Mouse (Mus musculus) heart, embryonic 15.5 days (tissue): ENCODE measurements around the gene Iars2. TPM values are rescaled to one million over a fixed set of nuclear protein-coding genes. Genes with fewer than 3 reads are reported as not detected.

Experiments used
- ATAC-seq: fragments of 200-750 bp; cut with Nextera tagmentation; replicated peaks from 2 replicates; pipeline ENCODE4 v1.8.0; 2017; ENCODE audit warnings: low read depth, moderate TSS enrichment; ENCODE audit not compliant: insufficient number of reproducible peaks, insufficient read depth, low FRiP score
- H3K27ac ChIP-seq: fragments of 300-500 bp; sonication (generic); 2 replicates; pipeline ENCODE4 v1.5.1; 2015; ENCODE audit warnings: mild to moderate bottlenecking, inconsistent platforms
- H3K27me3 ChIP-seq: fragments of 300-500 bp; sonication (generic); 2 replicates; pipeline ENCODE4 v1.6.1; 2015; ENCODE audit warnings: inconsistent platforms
- H3K36me3 ChIP-seq: fragments of 300-500 bp; sonication (generic); 2 replicates; pipeline ENCODE4 v1.6.1; 2015; ENCODE audit warnings: mild to moderate bottlenecking, inconsistent platforms
- H3K4me1 ChIP-seq: fragments of 300-500 bp; sonication (generic); replicated peaks from 2 replicates; pipeline ENCODE4 v1.6.1; 2015; ENCODE audit warnings: inconsistent platforms
- H3K4me2 ChIP-seq: fragments of 300-500 bp; sonication (generic); 2 replicates; pipeline ENCODE4 v1.6.1; 2015; ENCODE audit warnings: inconsistent platforms, mild to moderate bottlenecking, moderate library complexity
- H3K4me3 ChIP-seq: fragments of 300-500 bp; sonication (generic); 2 replicates; pipeline ENCODE4 v1.5.1; 2015; ENCODE audit warnings: mild to moderate bottlenecking, inconsistent platforms
- H3K9ac ChIP-seq: fragments of 300-500 bp; sonication (generic); 2 replicates; pipeline ENCODE4 v1.6.1; 2015; ENCODE audit warnings: mild to moderate bottlenecking, inconsistent platforms
- H3K9me3 ChIP-seq: fragments of 300-500 bp; sonication (generic); replicated peaks from 2 replicates; pipeline ENCODE4 v1.6.1; 2016; ENCODE audit warnings: inconsistent platforms
- WGBS: fragments of 180-500 bp; shearing (Covaris S2); methylation state at CpG from one replicate; pipeline ENCODE4 v1.1.7; 2015; ENCODE audit warnings: mixed read lengths; 5-methylcytosine and 5-hydroxymethylcytosine counted together
- polyA plus RNA-seq: library from polyadenylated mRNA; unstranded; fragments of >200 nt; fragmentation: Nextera tagmentation; extraction: Ambion mirVana; gene quantifications from 2 replicates; pipeline ENCODE4 v1.2.1, GENCODE M21; 2015

Iars2 gene
- polyA plus RNA-seq, 1 experiment from 2014 or later, result 35.5 TPM

DNA sequence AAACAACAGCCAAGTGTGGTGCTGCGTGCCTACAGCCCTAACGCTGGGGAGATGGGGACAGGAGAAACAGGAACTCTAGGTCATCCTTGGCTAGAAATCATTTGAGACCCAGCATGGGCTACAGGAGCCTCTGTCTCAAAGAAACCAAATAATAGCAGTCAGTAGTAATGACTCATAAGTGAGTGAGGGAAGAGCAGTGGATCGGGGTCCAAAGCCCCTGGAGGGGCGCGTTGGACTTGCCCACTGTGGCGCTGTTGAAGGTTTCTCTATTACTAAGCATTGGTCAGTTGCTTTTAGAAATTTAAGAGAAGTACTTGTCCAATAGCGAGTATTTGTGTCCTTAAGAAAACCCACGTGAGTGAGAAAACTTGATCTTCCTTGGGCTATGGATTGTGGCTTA is 24.2 kb upstream of the Iars2 start:
- WGBS, result 92% methylated on average over 8 of the region's 8 CpGs
- ATAC-seq, result no peak
- no peak overlapping the region for H3K27ac ChIP-seq
- H3K9me3 ChIP-seq, result no peaks in the 10 kb centered on the region
- no peaks in the 10 kb centered on the region for H3K4me1 ChIP-seq
- no peak overlapping the region for H3K4me3 ChIP-seq
- H3K4me2 ChIP-seq, result no peak overlapping the region
- H3K27me3 ChIP-seq, result no peaks in the 10 kb centered on the region
- no peak overlapping the region for H3K9ac ChIP-seq
- H3K36me3 ChIP-seq, result peaks cover 55% of the 10 kb centered on the region

DNA sequence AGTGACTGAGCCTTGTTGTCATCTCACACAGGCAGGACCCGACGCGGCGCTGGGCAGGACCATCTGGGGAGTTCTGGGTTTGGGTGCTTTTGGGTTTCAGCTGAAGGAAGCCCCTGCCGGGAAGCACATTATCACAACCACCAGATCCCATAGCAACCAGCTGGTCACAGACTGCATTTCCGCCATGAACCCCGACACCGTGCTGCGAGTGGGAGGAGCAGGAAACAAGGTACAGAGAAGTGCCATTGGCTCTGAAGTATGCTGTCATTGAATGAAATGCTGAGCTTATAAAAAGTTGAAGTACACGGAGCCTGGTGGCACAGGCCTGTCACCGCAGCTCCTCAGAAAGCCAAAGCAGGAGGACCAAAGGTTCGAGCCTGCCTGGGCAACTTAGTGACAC is 23.0 kb upstream of the Iars2 start:
- H3K27ac ChIP-seq, result no peak overlapping the region
- H3K4me2 ChIP-seq, result no peak overlapping the region
- no peak overlapping the region for H3K9ac ChIP-seq
- H3K4me1 ChIP-seq, result no peaks in the 10 kb centered on the region
- H3K36me3 ChIP-seq, result peaks cover 57% of the 10 kb centered on the region
- no peak for ATAC-seq
- WGBS, result 86% methylated on average over 12 of the region's 12 CpGs
- no peak overlapping the region for H3K4me3 ChIP-seq
- H3K27me3 ChIP-seq, result no peaks in the 10 kb centered on the region
- H3K9me3 ChIP-seq, result no peaks in the 10 kb centered on the region

DNA sequence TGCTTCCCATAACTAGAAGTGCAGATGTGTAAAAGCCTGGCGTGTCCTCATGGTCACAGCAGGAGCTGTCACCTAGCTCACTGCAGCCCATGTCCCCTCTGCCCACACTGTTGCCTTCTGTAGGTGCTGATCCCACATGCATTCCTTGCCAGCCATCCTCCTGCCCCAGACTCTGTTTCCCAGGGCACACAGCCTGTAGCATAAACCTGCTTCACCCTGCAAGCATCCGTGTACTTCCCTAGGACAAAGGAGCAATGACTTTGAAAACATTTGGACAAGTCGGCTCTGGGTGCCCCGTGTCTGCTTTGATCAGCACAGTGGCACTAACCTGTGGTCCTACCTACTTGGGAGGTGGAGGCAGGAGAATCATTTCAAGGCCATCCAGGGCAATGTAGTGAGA is 21.4 kb upstream of the Iars2 start:
- Histone ChIP-seq H3K4me2 (no peak overlapping the region), H3K9ac (no peak overlapping the region), H3K27me3 (no peaks in the 10 kb centered on the region), H3K27ac (no peak overlapping the region), H3K4me1 (no peaks in the 10 kb centered on the region), H3K9me3 (no peaks in the 10 kb centered on the region), H3K4me3 (no peak overlapping the region), H3K36me3 (peaks cover 61% of the 10 kb centered on the region)
- WGBS, result 88% methylated on average over 4 of the region's 4 CpGs
- ATAC-seq, result no peak

DNA sequence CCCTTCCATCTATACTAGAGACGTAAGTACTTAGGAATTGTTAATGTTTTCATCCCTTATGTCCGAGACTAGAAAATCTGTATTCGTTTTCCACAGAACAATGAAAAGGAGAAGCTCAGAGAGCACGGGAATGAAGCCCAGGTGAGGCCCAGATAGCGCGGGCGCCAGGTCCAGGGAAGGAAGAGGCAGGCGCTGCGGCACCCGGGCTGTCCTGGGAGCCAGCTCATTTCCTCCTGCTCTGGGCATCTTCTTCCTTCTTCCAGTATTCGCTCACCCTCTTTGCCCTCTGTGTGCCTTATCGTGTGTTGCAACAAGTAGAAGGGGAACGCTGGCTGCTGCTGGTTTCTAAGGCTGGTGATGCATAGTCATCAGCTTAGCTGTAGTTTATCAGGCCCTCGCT is 20.5 kb upstream of the Iars2 start:
- Histone ChIP-seq H3K27ac (no peak overlapping the region), H3K27me3 (no peaks in the 10 kb centered on the region), H3K9ac (no peak overlapping the region), H3K4me1 (no peaks in the 10 kb centered on the region), H3K4me2 (no peak overlapping the region), H3K9me3 (no peaks in the 10 kb centered on the region), H3K4me3 (no peak overlapping the region), H3K36me3 (peaks cover 65% of the 10 kb centered on the region)
- WGBS, result 90% methylated on average over 14 of the region's 14 CpGs
- no peak for ATAC-seq

DNA sequence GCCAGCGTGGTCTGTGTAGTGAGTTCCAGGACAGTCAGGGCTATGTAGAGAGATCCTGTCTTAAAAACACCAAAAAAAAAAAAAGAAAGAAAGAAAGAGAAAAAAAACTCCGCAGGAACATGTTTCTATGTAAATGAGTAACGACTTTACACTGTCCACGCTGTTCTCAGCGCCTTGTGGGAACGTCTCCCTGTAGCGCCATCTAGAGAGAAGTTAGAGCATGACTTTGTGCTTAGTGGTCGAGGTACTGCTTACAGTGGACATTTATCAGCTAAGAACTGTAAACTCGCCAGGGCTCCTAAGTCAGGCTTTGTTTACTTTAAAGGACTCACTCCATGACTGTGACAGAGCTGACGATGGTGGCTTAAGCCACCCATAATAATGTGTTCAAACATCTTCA is 17.0 kb upstream of the Iars2 start:
- Histone ChIP-seq H3K9ac (no peak overlapping the region), H3K4me2 (no peak overlapping the region), H3K27ac (no peak overlapping the region), H3K36me3 (peaks cover 72% of the 10 kb centered on the region), H3K4me3 (no peak overlapping the region), H3K9me3 (no peaks in the 10 kb centered on the region), H3K4me1 (no peaks in the 10 kb centered on the region), H3K27me3 (no peaks in the 10 kb centered on the region)
- no peak for ATAC-seq
- 75% methylated on average over 10 of the region's 10 CpGs for WGBS

DNA sequence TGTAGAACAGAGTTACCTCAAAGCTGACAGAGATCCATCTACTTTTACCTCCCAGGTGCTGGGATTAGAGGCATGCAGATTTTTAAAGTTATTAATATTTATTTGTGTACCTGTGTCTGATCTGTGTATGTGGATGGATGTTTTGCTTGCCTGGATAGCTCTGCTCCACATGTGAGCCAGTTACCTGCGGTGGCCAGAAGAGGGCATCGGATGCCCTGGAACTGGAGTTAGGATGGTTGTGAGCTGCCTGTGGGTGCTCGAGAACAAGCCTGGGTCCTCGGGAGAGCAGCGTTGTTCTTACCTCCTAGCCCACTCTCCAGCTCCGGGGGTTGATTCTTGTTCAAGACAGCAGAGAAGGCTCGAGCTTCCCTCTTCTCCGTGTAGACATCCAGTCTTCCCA is 14.2 kb upstream of the Iars2 start:
- peaks cover 52% of the 10 kb centered on the region for H3K36me3 ChIP-seq
- no peak for ATAC-seq

DNA sequence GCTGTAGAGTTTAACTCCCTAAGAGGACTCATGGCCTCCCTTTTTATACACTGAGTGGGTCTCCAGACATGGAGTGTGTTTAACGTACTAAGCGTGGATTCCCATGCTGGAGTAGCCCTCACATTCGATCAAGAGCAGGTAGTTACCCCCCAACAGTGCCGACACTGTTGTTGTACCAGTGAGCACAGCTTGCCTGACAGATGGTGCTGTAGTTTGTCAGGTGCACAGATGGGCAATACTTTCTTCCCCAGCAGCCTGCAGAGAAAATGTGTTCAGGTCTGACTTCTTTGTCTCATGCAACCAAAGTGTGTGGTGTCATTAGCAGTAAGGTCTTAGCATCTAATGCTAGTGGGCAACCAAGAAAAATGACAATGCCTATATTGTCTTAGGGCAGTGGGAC is 13.2 kb upstream of the Iars2 start:
- Histone ChIP-seq H3K27ac (no peak overlapping the region), H3K9ac (no peak overlapping the region), H3K9me3 (no peaks in the 10 kb centered on the region), H3K4me3 (no peak overlapping the region), H3K4me2 (no peak overlapping the region), H3K27me3 (no peaks in the 10 kb centered on the region), H3K4me1 (peaks cover 3% of the 10 kb centered on the region; the same call in 1 of the 2 replicates), H3K36me3 (peaks cover 43% of the 10 kb centered on the region)
- ATAC-seq, result no peak
- 93% methylated on average over 4 of the region's 4 CpGs for WGBS

More for the DNA sequence above, 14.2 kb upstream of the Iars2 start:
- no peak overlapping the region for H3K27ac ChIP-seq
- no peak overlapping the region for H3K4me2 ChIP-seq
- no peak overlapping the region for H3K9ac ChIP-seq
- no peaks in the 10 kb centered on the region for H3K9me3 ChIP-seq
- H3K4me1 ChIP-seq, result no peaks in the 10 kb centered on the region
- no peak overlapping the region for H3K4me3 ChIP-seq
- no peaks in the 10 kb centered on the region for H3K27me3 ChIP-seq
- WGBS, result 86% methylated on average over 8 of the region's 8 CpGs

DNA sequence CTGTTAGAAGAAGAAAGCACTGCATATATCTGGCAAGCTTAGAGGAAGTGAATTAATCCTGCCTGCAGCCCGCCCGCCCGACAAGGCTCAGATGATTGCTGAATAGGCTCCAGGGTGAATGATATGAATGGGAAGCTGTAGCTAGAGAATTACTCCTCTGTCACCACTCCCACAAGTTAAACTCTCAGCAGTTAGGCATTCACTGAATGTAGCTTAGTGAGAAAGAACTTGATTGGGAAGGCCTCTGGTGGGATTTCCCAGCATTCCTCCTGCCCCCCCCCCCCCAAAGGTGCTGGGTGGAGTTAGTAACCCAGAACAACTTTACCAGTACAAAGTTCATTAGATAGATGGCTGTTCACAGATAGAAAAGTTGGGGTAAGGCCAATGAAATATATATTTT is 7.3 kb upstream of the Iars2 start:
- no peak overlapping the region for H3K4me3 ChIP-seq
- peaks cover 7% of the 10 kb centered on the region; the same call in 1 of the 2 replicates for H3K36me3 ChIP-seq
- H3K4me2 ChIP-seq, result no peak overlapping the region
- H3K9ac ChIP-seq, result no peak overlapping the region
- H3K27ac ChIP-seq, result no peak overlapping the region
- ATAC-seq, result no peak
- 29% methylated on average over 3 of the region's 3 CpGs for WGBS
- no peaks in the 10 kb centered on the region for H3K9me3 ChIP-seq
- no peaks in the 10 kb centered on the region for H3K27me3 ChIP-seq
- H3K4me1 ChIP-seq, result peaks cover 30% of the 10 kb centered on the region

DNA sequence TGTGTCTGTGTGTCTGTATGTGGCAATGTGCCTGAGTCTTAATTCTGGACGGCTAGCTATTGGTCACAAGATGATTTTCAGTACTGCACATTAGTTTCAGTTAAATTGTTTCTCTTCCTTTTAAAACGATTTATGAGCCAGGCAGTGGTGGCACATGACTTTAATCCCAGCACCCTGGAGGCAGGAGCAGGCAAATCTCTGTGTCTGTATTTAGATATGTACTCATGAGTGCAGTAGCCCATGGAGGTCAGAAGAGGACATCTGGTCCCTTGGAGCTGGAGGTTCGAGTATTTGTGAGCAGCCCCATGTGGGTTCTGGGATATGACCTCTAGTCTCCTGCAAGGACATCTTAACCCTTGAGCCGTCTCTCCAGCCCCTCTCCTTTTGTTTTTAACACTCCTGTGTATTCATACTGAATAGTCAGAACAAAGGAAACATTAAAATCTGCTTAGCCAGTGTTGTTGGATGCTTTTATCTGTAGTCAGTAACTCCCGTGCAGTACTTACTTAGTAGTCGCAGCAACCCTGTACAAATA is 6.1 kb upstream of the Iars2 start:
- peaks cover 30% of the 10 kb centered on the region for H3K4me1 ChIP-seq
- H3K4me3 ChIP-seq, result no peak overlapping the region
- peaks cover 2% of the 10 kb centered on the region; the same call in 1 of the 2 replicates for H3K36me3 ChIP-seq
- H3K9me3 ChIP-seq, result no peaks in the 10 kb centered on the region
- H3K9ac ChIP-seq, result no peak overlapping the region
- WGBS, result 66% methylated on average over 6 of the region's 6 CpGs
- no peak overlapping the region for H3K27ac ChIP-seq
- H3K4me2 ChIP-seq, result no peak overlapping the region
- H3K27me3 ChIP-seq, result no peaks in the 10 kb centered on the region
- ATAC-seq, result no peak

DNA sequence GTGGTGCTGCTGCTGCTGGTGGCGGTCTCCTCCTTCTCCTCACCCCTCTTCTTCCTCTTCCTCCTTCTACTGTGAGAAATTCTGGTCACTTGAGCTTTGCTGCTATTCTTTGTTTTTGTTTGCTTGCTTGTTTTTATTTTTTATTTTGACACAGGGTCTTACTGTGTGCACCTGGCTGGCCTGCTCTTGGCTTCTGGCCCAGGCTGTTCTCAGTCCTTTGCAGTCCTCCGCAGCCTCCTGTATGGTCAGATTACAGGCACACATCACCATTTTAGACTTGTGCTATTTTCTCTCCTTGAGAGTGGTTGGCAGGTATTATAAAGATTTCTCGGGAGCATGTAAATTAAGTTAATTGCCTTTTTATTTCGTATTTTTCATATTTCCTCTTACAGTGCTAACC is 4.9 kb upstream of the Iars2 start:
- Histone ChIP-seq H3K36me3 (no peaks in the 10 kb centered on the region), H3K27ac (no peak overlapping the region), H3K9me3 (no peaks in the 10 kb centered on the region), H3K4me1 (peaks cover 34% of the 10 kb centered on the region), H3K4me2 (no peak overlapping the region), H3K27me3 (no peaks in the 10 kb centered on the region), H3K9ac (no peak overlapping the region), H3K4me3 (no peak overlapping the region)
- 75% methylated on average over 4 of the region's 4 CpGs for WGBS
- no peak for ATAC-seq

DNA sequence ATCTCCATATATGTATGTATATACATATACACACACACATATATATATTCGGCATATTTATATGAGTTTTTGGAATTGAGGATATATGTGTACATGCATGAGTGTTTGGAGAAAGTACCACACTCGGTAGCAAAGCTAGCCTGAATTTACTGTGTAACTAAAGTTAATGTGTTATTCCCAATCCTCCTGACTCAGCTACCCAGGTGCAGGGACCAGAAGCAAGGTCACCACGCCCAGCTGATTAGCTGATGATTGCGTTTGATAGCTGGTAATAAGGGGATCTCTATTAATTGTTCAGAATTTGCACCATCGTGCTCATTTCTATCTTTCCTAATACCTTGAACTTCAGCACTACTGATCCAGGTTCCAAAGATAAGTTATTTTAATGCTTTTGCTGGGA is 4.5 kb upstream of the Iars2 start:
- Histone ChIP-seq H3K4me2 (no peak overlapping the region), H3K9me3 (no peaks in the 10 kb centered on the region), H3K4me3 (no peak overlapping the region), H3K4me1 (peaks cover 34% of the 10 kb centered on the region), H3K27me3 (no peaks in the 10 kb centered on the region), H3K27ac (no peak overlapping the region), H3K9ac (no peak overlapping the region), H3K36me3 (no peaks in the 10 kb centered on the region)
- WGBS, result 91% methylated on average over 5 of the region's 5 CpGs
- ATAC-seq, result no peak

DNA sequence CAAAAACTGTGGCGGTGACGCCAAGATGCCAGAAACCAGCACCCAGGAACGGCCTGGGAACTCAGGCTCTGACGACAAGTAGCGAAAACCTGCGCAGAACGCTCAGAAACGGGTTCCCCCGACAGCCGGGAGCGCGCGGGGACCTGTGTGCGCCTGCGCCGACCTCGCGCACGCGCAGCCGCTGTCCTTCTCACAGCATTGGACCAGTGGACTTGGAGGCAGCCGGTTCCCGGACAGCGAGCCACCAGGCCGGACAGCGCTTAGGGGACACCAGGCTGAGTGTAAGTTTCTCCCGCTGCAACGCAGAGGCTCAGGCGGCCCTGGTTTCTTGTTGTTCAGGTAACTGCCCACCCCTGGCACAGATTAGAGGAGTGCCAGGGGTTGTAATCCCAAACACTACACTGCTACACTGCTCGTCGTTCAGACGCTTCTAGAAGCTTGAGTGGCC is 2.8 kb upstream of the Iars2 start, which contains the start of gene Bpnt1:
Bpnt1 (plus strand) TSS at position 167 of the 448 bp plus-strand sequence.
- ATAC-seq, result peak; percentile 85
- Histone ChIP-seq H3K27ac (peak within 1 kb of the TSS; percentile 92), H3K36me3 (peaks cover 4% of the 10 kb centered on the region; the same call in 1 of the 2 replicates), H3K9ac (peak within 1 kb of the TSS; percentile 66), H3K4me3 (peak within 1 kb of the TSS; percentile 65), H3K4me1 (peaks cover 37% of the 10 kb centered on the region), H3K27me3 (no peaks in the 10 kb centered on the region), H3K9me3 (no peaks in the 10 kb centered on the region), H3K4me2 (peak within 1 kb of the TSS; percentile 84)
- WGBS, result under 1% methylated on average over 32 of the region's 32 CpGs
